ENCODE assay signal across 17 mouse cellular contexts in the genomic region with DNA sequence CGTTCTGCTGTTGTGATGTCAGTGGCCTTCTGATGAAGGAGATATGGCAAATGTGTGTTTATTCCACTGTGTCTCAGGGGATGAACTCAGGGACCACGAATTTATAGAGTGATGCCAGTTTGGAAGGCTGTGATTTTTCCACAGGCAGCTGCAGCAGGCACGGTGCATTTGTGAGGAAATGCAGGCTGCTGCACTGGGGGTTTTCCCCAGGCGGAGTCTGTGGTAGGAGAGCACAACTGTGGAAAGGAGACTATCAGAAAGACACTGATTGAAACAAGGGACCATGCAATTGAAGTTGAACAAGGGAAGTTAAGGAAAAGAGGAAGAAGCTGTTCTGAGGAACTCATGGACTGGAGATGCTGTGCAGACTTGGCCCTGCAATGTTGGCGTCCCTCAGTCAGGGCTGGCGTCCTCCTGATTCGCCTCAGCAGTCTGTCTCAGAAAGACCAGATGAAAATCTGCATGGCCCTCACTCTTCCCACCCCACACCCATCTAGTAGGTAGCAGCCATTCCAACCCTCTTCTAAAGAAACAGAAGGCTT. TPM values are rescaled to one million over a fixed set of nuclear protein-coding genes. Genes with fewer than 3 reads are reported as not detected.
DNase-seq lines count a peak whose midpoint lies in the region; ATAC-seq and TF ChIP-seq lines count a peak whose summit lies in the region.
"Had no signal": no experiment of that assay in that cellular context is flagged by ENCODE, and none has a peak within 500 bp of the region (broad histone marks: within the 10 kb centered on the region; RNA-seq: fewer than 3 reads in every experiment).

No protein-coding gene starts in this region.

- H3K9ac ChIP-seq in kidney, postnatal 0 days (ENCODE audit: low read depth, low read length) = no peak overlapping the region
- no peak overlapping the region for H3K9ac ChIP-seq in kidney, embryonic 15.5 days
- H3K9ac ChIP-seq in liver, embryonic 15.5 days = no peak overlapping the region
- no peak overlapping the region for H3K9ac ChIP-seq in stomach, embryonic 14.5 days (replicated peaks; ENCODE audit: low read depth, low read length)

- 66% methylated on average over 7 of the region's 7 CpGs for WGBS in kidney, postnatal 0 days
- WGBS in kidney, embryonic 15.5 days = 69% methylated on average over 7 of the region's 7 CpGs
- 23% methylated on average over 7 of the region's 7 CpGs for WGBS in liver, embryonic 15.5 days (ENCODE audit: insufficient replicate concordance)
- 54% methylated on average over 7 of the region's 7 CpGs for WGBS in stomach, embryonic 14.5 days
- WGBS in thymus, adult 2 months = 82% methylated on average over 7 of the region's 7 CpGs

- H3K4me3 ChIP-seq in kidney, postnatal 0 days (replicated peaks; ENCODE audit: low read depth, low read length) = no peak overlapping the region
- no peak overlapping the region for H3K4me3 ChIP-seq in kidney, embryonic 15.5 days (replicated peaks)
- no peak overlapping the region for H3K4me3 ChIP-seq in brown adipose tissue, adult 24 weeks (ENCODE audit: insufficient read depth, low read depth, low read length)
- no peak overlapping the region for H3K4me3 ChIP-seq in liver, embryonic 15.5 days (replicated peaks)
- H3K4me3 ChIP-seq in stomach, embryonic 14.5 days (ENCODE audit: low read depth, low read length) = no peak overlapping the region
- no peak overlapping the region for H3K4me3 ChIP-seq in thymus, adult 2 months (ENCODE audit: control insufficient read depth, insufficient read depth, low read length)
- H3K4me3 ChIP-seq: forebrain, embryonic 10.5 days had no signal

- no peaks in the 10 kb centered on the region for H3K9me3 ChIP-seq in kidney, postnatal 0 days (replicated peaks; ENCODE audit: low read length)
- H3K9me3 ChIP-seq in kidney, embryonic 15.5 days (replicated peaks) = no peaks in the 10 kb centered on the region
- H3K9me3 ChIP-seq in liver, embryonic 15.5 days (replicated peaks) = no peaks in the 10 kb centered on the region
- H3K9me3 ChIP-seq in stomach, embryonic 14.5 days (ENCODE audit: control insufficient read depth, low read depth, low read length) = no peaks in the 10 kb centered on the region
- H3K9me3 ChIP-seq: forebrain, embryonic 10.5 days had no signal

- no peak for TF ChIP-seq POLR2A in thymus, adult 2 months (IDR thresholded peaks at IDR 0.05; ENCODE audit: control insufficient read depth, extremely low read depth, insufficient read depth, low read length, poor library complexity)

- no peaks in the 10 kb centered on the region for H3K36me3 ChIP-seq in kidney, postnatal 0 days (ENCODE audit: insufficient read depth, low read length)
- H3K36me3 ChIP-seq in kidney, embryonic 15.5 days = peaks cover 2% of the 10 kb centered on the region
- no peaks in the 10 kb centered on the region for H3K36me3 ChIP-seq in liver, embryonic 15.5 days (replicated peaks)
- H3K36me3 ChIP-seq in stomach, embryonic 14.5 days (ENCODE audit: control insufficient read depth, insufficient read depth, low read length) = no peaks in the 10 kb centered on the region; the same call in 1 of the 2 replicates
- no peaks in the 10 kb centered on the region for H3K36me3 ChIP-seq in thymus, adult 2 months (ENCODE audit: control insufficient read depth, insufficient read depth, low read length)

- H3K4me2 ChIP-seq in kidney, postnatal 0 days (ENCODE audit: low read length) = no peak overlapping the region
- H3K4me2 ChIP-seq in kidney, embryonic 15.5 days = no peak overlapping the region
- no peak overlapping the region for H3K4me2 ChIP-seq in liver, embryonic 15.5 days
- no peak overlapping the region for H3K4me2 ChIP-seq in stomach, embryonic 14.5 days (replicated peaks; ENCODE audit: low read depth, low read length)
- H3K4me2 ChIP-seq: midbrain, embryonic 11.5 days had no signal

- no peak for TF ChIP-seq CTCF in kidney, postnatal 0 days (IDR thresholded peaks at IDR 0.05; ENCODE audit: low read depth)
- TF ChIP-seq CTCF in thymus, adult 2 months (IDR thresholded peaks at IDR 0.05; ENCODE audit: borderline replicate concordance, control insufficient read depth, extremely low read depth, insufficient read depth, low read length, poor library complexity) = no peak

- H3K4me1 ChIP-seq in kidney, postnatal 0 days (replicated peaks; ENCODE audit: insufficient read depth, low read length) = peaks cover 9% of the 10 kb centered on the region; the same call in 1 of the 2 replicates
- peaks cover 24% of the 10 kb centered on the region for H3K4me1 ChIP-seq in kidney, embryonic 15.5 days
- H3K4me1 ChIP-seq in brown adipose tissue, adult 24 weeks (ENCODE audit: control insufficient read depth, insufficient read depth, insufficient read length, low read length) = no peaks in the 10 kb centered on the region; the same call in none of the 2 replicates
- peaks cover 42% of the 10 kb centered on the region for H3K4me1 ChIP-seq in liver, embryonic 15.5 days (replicated peaks)
- peaks cover 6% of the 10 kb centered on the region; the same call in 1 of the 2 replicates for H3K4me1 ChIP-seq in stomach, embryonic 14.5 days (ENCODE audit: control insufficient read depth, insufficient read depth, low read length)
- no peaks in the 10 kb centered on the region for H3K4me1 ChIP-seq in thymus, adult 2 months (replicated peaks; ENCODE audit: control insufficient read depth, insufficient read depth, low read length)

- ATAC-seq in kidney, postnatal 0 days (replicated peaks; ENCODE audit: low FRiP score, low read depth) = no peak
- no peak for ATAC-seq in kidney, embryonic 15.5 days (replicated peaks; ENCODE audit: low FRiP score)
- ATAC-seq in liver, embryonic 15.5 days (ENCODE audit: insufficient read depth) = no peak
- no peak for ATAC-seq in stomach, embryonic 14.5 days (ENCODE audit: insufficient number of reproducible peaks, insufficient read depth, low FRiP score, low read depth)
- ATAC-seq: activated CD4-positive, CD25-positive, alpha-beta regulatory T cell, adult 4 months had no signal

- H3K27ac ChIP-seq in kidney, postnatal 0 days = peak overlapping the region; percentile 2; the same call in 1 of the 2 replicates
- H3K27ac ChIP-seq in kidney, embryonic 15.5 days = no peak overlapping the region
- peak overlapping the region; percentile 62 for H3K27ac ChIP-seq in brown adipose tissue, adult 24 weeks (replicated peaks; ENCODE audit: low read depth, low read length)
- peak overlapping the region; percentile 69 for H3K27ac ChIP-seq in liver, embryonic 15.5 days (replicated peaks)
- H3K27ac ChIP-seq in stomach, embryonic 14.5 days (ENCODE audit: low read length) = 0 out of 2 replicates have a peak overlapping the region, but pooled peaks have one; percentile 10
- no peak overlapping the region for H3K27ac ChIP-seq in thymus, adult 2 months (ENCODE audit: control insufficient read depth, insufficient read depth, low read length)
- H3K27ac ChIP-seq: forebrain, embryonic 10.5 days had no signal

- H3K27me3 ChIP-seq in kidney, postnatal 0 days (ENCODE audit: insufficient read depth, low read length) = no peaks in the 10 kb centered on the region
- H3K27me3 ChIP-seq in kidney, embryonic 15.5 days = no peaks in the 10 kb centered on the region
- H3K27me3 ChIP-seq in liver, embryonic 15.5 days = no peaks in the 10 kb centered on the region
- no peaks in the 10 kb centered on the region for H3K27me3 ChIP-seq in stomach, embryonic 14.5 days (ENCODE audit: control insufficient read depth, insufficient read depth, low read length)
- no peaks in the 10 kb centered on the region for H3K27me3 ChIP-seq in thymus, adult 2 months (ENCODE audit: control insufficient read depth, insufficient read depth, low read length)

- no peak for DNase-seq in kidney, postnatal 0 days (ENCODE audit: low spot score)
- no peak for DNase-seq in thymus, postnatal 25 days
- DNase-seq in layer of hippocampus, postnatal 25 days (ENCODE audit: extremely low spot score in 1 of 2, low spot score in 1 of 2) = no peak
- DNase-seq in thymus, adult 2 months = no peak
- DNase-seq: adrenal gland, postnatal 36 days; cerebellum, postnatal 36 days; gastrocnemius, postnatal 25 days; layer of hippocampus, postnatal 36 days; right cerebral cortex, postnatal 25 days; thymus, postnatal 14 days had no signal

RNA-seq across cellular contexts. Expression of a gene that starts 10.7 kb away (rescaled TPM):
- 45.4 and 49.0 TPM in 2 replicates for polyA plus RNA-seq in kidney, postnatal 0 days (2015; fragmentation: Nextera tagmentation; extraction: Ambion mirVana)
- polyA plus RNA-seq in kidney, embryonic 15.5 days (2015; fragmentation: Nextera tagmentation; extraction: Ambion mirVana) = 72.7 and 77.1 TPM in 2 replicates
- 15.9 and 18.0 TPM in 2 replicates for polyA plus RNA-seq in brown adipose tissue, adult 24 weeks (2012; ENCODE audit: insufficient read depth, insufficient read length, missing spikeins)
- polyA plus RNA-seq in liver, embryonic 15.5 days (2015; fragmentation: Nextera tagmentation; extraction: Ambion mirVana) = 15.3 and 18.9 TPM in 2 replicates
- 52.0 and 54.0 TPM in 2 replicates for polyA plus RNA-seq in stomach, embryonic 14.5 days (2014; fragmentation: Nextera tagmentation; extraction: Ambion mirVana)
- 10 to 100 TPM; 66.6 to 70.2 TPM for total RNA-seq in layer of hippocampus, postnatal 25 days (2021)
- 69.6 and 71.9 TPM in 2 replicates for polyA plus RNA-seq in thymus, adult 2 months (2012; rRNA removed)

RNA-seq across cellular contexts. Expression of a gene that starts 12.2 kb away (rescaled TPM):
- polyA plus RNA-seq in kidney, postnatal 0 days (2015; fragmentation: Nextera tagmentation; extraction: Ambion mirVana) = 142 TPM in 2 replicates
- polyA plus RNA-seq in kidney, embryonic 15.5 days (2015; fragmentation: Nextera tagmentation; extraction: Ambion mirVana) = 95.2 and 112 TPM in 2 replicates
- 137 and 181 TPM in 2 replicates for polyA plus RNA-seq in brown adipose tissue, adult 24 weeks (2012; ENCODE audit: insufficient read depth, insufficient read length, missing spikeins)
- 40.5 and 56.5 TPM in 2 replicates for polyA plus RNA-seq in liver, embryonic 15.5 days (2015; fragmentation: Nextera tagmentation; extraction: Ambion mirVana)
- 60.5 and 63.9 TPM in 2 replicates for polyA plus RNA-seq in stomach, embryonic 14.5 days (2014; fragmentation: Nextera tagmentation; extraction: Ambion mirVana)
- total RNA-seq in layer of hippocampus, postnatal 25 days (2021) = 10 to 100 TPM; 32.5 to 38.4 TPM
- 77.6 and 82.1 TPM in 2 replicates for polyA plus RNA-seq in thymus, adult 2 months (2012; rRNA removed)

RNA-seq across cellular contexts. Expression of a gene that starts 39.4 kb away (rescaled TPM):
- 0.69 and 1.2 TPM in 2 replicates for polyA plus RNA-seq in kidney, postnatal 0 days (2015; fragmentation: Nextera tagmentation; extraction: Ambion mirVana)
- polyA plus RNA-seq in kidney, embryonic 15.5 days (2015; fragmentation: Nextera tagmentation; extraction: Ambion mirVana) = 1.4 TPM in 2 replicates
- 2.0 and 4.6 TPM in 2 replicates for polyA plus RNA-seq in brown adipose tissue, adult 24 weeks (2012; ENCODE audit: insufficient read depth, insufficient read length, missing spikeins)
- 6.4 and 6.6 TPM in 2 replicates for polyA plus RNA-seq in liver, embryonic 15.5 days (2015; fragmentation: Nextera tagmentation; extraction: Ambion mirVana)
- 5.8 and 9.9 TPM in 2 replicates for polyA plus RNA-seq in stomach, embryonic 14.5 days (2014; fragmentation: Nextera tagmentation; extraction: Ambion mirVana)
- total RNA-seq in layer of hippocampus, postnatal 25 days (2021) = 1 to 10 TPM; 2.0 to 2.3 TPM
- 72.6 and 82.8 TPM in 2 replicates for polyA plus RNA-seq in thymus, adult 2 months (2012; rRNA removed)

RNA-seq across cellular contexts. Expression of a gene that starts 42.0 kb away (rescaled TPM):
- 0.28 and 0.34 TPM in 2 replicates for polyA plus RNA-seq in kidney, postnatal 0 days (2015; fragmentation: Nextera tagmentation; extraction: Ambion mirVana)
- polyA plus RNA-seq in kidney, embryonic 15.5 days (2015; fragmentation: Nextera tagmentation; extraction: Ambion mirVana) = 0.33 and 1.1 TPM in 2 replicates
- polyA plus RNA-seq in brown adipose tissue, adult 24 weeks (2012; ENCODE audit: insufficient read depth, insufficient read length, missing spikeins) = not detected in 2 replicates
- 33.1 and 34.7 TPM in 2 replicates for polyA plus RNA-seq in liver, embryonic 15.5 days (2015; fragmentation: Nextera tagmentation; extraction: Ambion mirVana)
- polyA plus RNA-seq in stomach, embryonic 14.5 days (2014; fragmentation: Nextera tagmentation; extraction: Ambion mirVana) = 2.1 and 2.2 TPM in 2 replicates
- not detected for total RNA-seq in layer of hippocampus, postnatal 25 days (2021)
- 3.8 and 4.1 TPM in 2 replicates for polyA plus RNA-seq in thymus, adult 2 months (2012; rRNA removed)
- polyA plus RNA-seq: midbrain, embryonic 11.5 days had no signal

RNA-seq across cellular contexts. Expression of a gene that starts 48.2 kb away (rescaled TPM):
- 20.5 and 28.3 TPM in 2 replicates for polyA plus RNA-seq in kidney, postnatal 0 days (2015; fragmentation: Nextera tagmentation; extraction: Ambion mirVana)
- 31.0 and 33.6 TPM in 2 replicates for polyA plus RNA-seq in kidney, embryonic 15.5 days (2015; fragmentation: Nextera tagmentation; extraction: Ambion mirVana)
- polyA plus RNA-seq in brown adipose tissue, adult 24 weeks (2012; ENCODE audit: insufficient read depth, insufficient read length, missing spikeins) = 30.2 and 52.1 TPM in 2 replicates
- 1.8 and 1.9 TPM in 2 replicates for polyA plus RNA-seq in liver, embryonic 15.5 days (2015; fragmentation: Nextera tagmentation; extraction: Ambion mirVana)
- polyA plus RNA-seq in stomach, embryonic 14.5 days (2014; fragmentation: Nextera tagmentation; extraction: Ambion mirVana) = 12.4 and 13.1 TPM in 2 replicates
- total RNA-seq in layer of hippocampus, postnatal 25 days (2021) = 10 to 100 TPM in 1 of 2 experiments, 1 to 10 TPM in 1; 8.0 to 11.1 TPM
- 17.8 and 30.2 TPM in 2 replicates for polyA plus RNA-seq in thymus, adult 2 months (2012; rRNA removed)

Comparison
In these comparisons a context has a peak if more than half of its experiments do, and no peak if none do; other contexts are left out.
1. H3K27ac ChIP-seq: peak in kidney, postnatal 0 days (single experiment), brown adipose tissue, adult 24 weeks (single experiment), liver, embryonic 15.5 days (single experiment) and stomach, embryonic 14.5 days (single experiment); none in kidney, embryonic 15.5 days (single experiment) and thymus, adult 2 months (single experiment).